Mouse (Mus musculus) kidney, postnatal 36 days (tissue): Measurements from ENCODE around the gene Ppp1r14b.

Experiments used
- DNase-seq, 2 experiments: peaks; one replicate each; pipeline ENCODE4 v3.0.0; 2021 to 2022; ENCODE audit warnings: mixed read lengths in 2 of 2

Ppp1r14b gene

GRCm38 (mm10) chr19:6995255-6995991 is 20.7 kb downstream of the Ppp1r14b start:
- DNase-seq, result peak in 1 of 2 experiments; percentile 33

GRCm38 (mm10) chr19:6996006-6996405 is 21.2 kb downstream of the Ppp1r14b start, which contains the start of the genes Nudt22 and Trpt1:
Gene Nudt22 (minus strand): TSS chr19:6996117.
Gene Trpt1 (plus strand): TSS chr19:6996131.
- DNase-seq, result peak; percentile 95 to 96

GRCm38 (mm10) chr19:6997721-6998290 is 23.0 kb downstream of the Ppp1r14b start:
- no peak for DNase-seq

- no peak for DNase-seq
Observed at GRCm38 (mm10) chr19:6999360-7000063, 24.7 kb downstream of the Ppp1r14b start.

GRCm38 (mm10) chr19:7006892-7007593 is 32.3 kb downstream of the Ppp1r14b start:
- DNase-seq, result no peak

- peak; percentile 20 to 35 for DNase-seq
Observed at GRCm38 (mm10) chr19:7012426-7012825, 37.7 kb downstream of the Ppp1r14b start.

GRCm38 (mm10) chr19:7013984-7014383 is 39.2 kb downstream of the Ppp1r14b start:
- peak; percentile 16 to 24 for DNase-seq

- no peak for DNase-seq
Observed at GRCm38 (mm10) chr19:7014481-7015135, 39.8 kb downstream of the Ppp1r14b start.

- no peak for DNase-seq
Observed at GRCm38 (mm10) chr19:7017541-7018457, 43.0 kb downstream of the Ppp1r14b start.

GRCm38 (mm10) chr19:7018546-7018945 is 43.8 kb downstream of the Ppp1r14b start:
- no peak for DNase-seq

- DNase-seq, result peak; percentile 23 to 45
Observed at GRCm38 (mm10) chr19:7019191-7019590, 44.4 kb downstream of the Ppp1r14b start, which contains the start of gene Fermt3. Gene Fermt3 (minus strand): TSS chr19:7019469.

GRCm38 (mm10) chr19:7020224-7020641 is 45.5 kb downstream of the Ppp1r14b start:
- DNase-seq, result peak; percentile 69 to 84
